ENCODE assay signal across 22 mouse cellular contexts in genomic region chr16:20712889-20713288, GRCm38 (mm10). TPM values are rescaled to one million over a fixed set of nuclear protein-coding genes. Genes with fewer than 3 reads are reported as not detected.
A peak's percentile ranks its signal among the peaks of the same experiment; 100 is the strongest.
DNase-seq lines count a peak whose midpoint lies in the region; ATAC-seq lines count a peak whose summit lies in the region.
"Had no signal": no experiment of that assay in that cellular context is flagged by ENCODE, and none has a peak within 500 bp of the region (broad histone marks: within the 10 kb centered on the region; RNA-seq: fewer than 3 reads in every experiment).

No protein-coding gene starts in this region.

- H3K36me3 ChIP-seq in neural tube, embryonic 12.5 days, result peaks cover 41% of the 10 kb centered on the region
- H3K36me3 ChIP-seq in liver, embryonic 12.5 days, result peaks cover 58% of the 10 kb centered on the region
- peaks cover 55% of the 10 kb centered on the region for H3K36me3 ChIP-seq in hindbrain, embryonic 13.5 days

- no peak overlapping the region for H3K4me3 ChIP-seq in neural tube, embryonic 12.5 days
- peak overlapping the region; percentile 74 for H3K4me3 ChIP-seq in liver, embryonic 12.5 days
- no peak overlapping the region for H3K4me3 ChIP-seq in hindbrain, embryonic 13.5 days
- H3K4me3 ChIP-seq: heart, embryonic 10.5 days; hindbrain, embryonic 15.5 days; midbrain, embryonic 15.5 days; myocyte had no signal

- 92% methylated on average over 7 of the region's 7 CpGs for WGBS in neural tube, embryonic 12.5 days
- WGBS in liver, embryonic 12.5 days (ENCODE audit: insufficient replicate concordance), result 28% methylated on average over 7 of the region's 7 CpGs
- WGBS in hindbrain, embryonic 13.5 days, result 96% methylated on average over 7 of the region's 7 CpGs

- 0 out of 2 replicates have a peak overlapping the region, but pooled peaks have one; percentile 76 for H3K9ac ChIP-seq in neural tube, embryonic 12.5 days
- peak overlapping the region; percentile 84 for H3K9ac ChIP-seq in liver, embryonic 12.5 days
- H3K9ac ChIP-seq in hindbrain, embryonic 13.5 days, result no peak overlapping the region
- H3K9ac ChIP-seq: hindbrain, embryonic 15.5 days; midbrain, embryonic 15.5 days had no signal

- no peak for ATAC-seq in neural tube, embryonic 12.5 days (ENCODE audit: low FRiP score, low read depth)
- peak; percentile 46 for ATAC-seq in liver, embryonic 12.5 days
- no peak for ATAC-seq in hindbrain, embryonic 13.5 days (ENCODE audit: low FRiP score)
- ATAC-seq: forebrain, embryonic 14.5 days; midbrain, embryonic 15.5 days had no signal

- H3K27me3 ChIP-seq in neural tube, embryonic 12.5 days (replicated peaks), result no peaks in the 10 kb centered on the region
- no peaks in the 10 kb centered on the region for H3K27me3 ChIP-seq in liver, embryonic 12.5 days (replicated peaks)
- H3K27me3 ChIP-seq in hindbrain, embryonic 13.5 days, result no peaks in the 10 kb centered on the region
- H3K27me3 ChIP-seq: hindbrain, embryonic 15.5 days; midbrain, embryonic 15.5 days had no signal

- peak; percentile 33 for DNase-seq in cerebellum, adult 11-12 months
- DNase-seq in cerebellum, adult 8-10 months, result no peak
- DNase-seq in neural tube, embryonic 10.5 days (ENCODE audit: extremely low spot score, low spot score), result no peak
- DNase-seq in left cerebral cortex, adult 9 months (ENCODE audit: low spot score in 2 of 2), result no peak
- no peak for DNase-seq in thymus, adult 18-20 months
- DNase-seq: adrenal gland, postnatal 25 days; gastrocnemius, postnatal 25 days; heart, postnatal 14 days; kidney, adult 11 months; lung, adult 18-20 months; lung, postnatal 14 days; right cerebral cortex, postnatal 25 days; thymus, postnatal 4 days had no signal

- no peaks in the 10 kb centered on the region for H3K9me3 ChIP-seq in neural tube, embryonic 12.5 days
- no peaks in the 10 kb centered on the region for H3K9me3 ChIP-seq in liver, embryonic 12.5 days (replicated peaks)
- H3K9me3 ChIP-seq in hindbrain, embryonic 13.5 days, result no peaks in the 10 kb centered on the region
- H3K9me3 ChIP-seq: embryonic facial prominence, embryonic 10.5 days; heart, embryonic 10.5 days; hindbrain, embryonic 15.5 days; midbrain, embryonic 15.5 days had no signal

- H3K4me2 ChIP-seq in neural tube, embryonic 12.5 days (replicated peaks), result peak overlapping the region; percentile 86; the same call in 1 of the 2 replicates
- H3K4me2 ChIP-seq in liver, embryonic 12.5 days, result peak overlapping the region; percentile 97
- no peak overlapping the region for H3K4me2 ChIP-seq in hindbrain, embryonic 13.5 days

- no peak overlapping the region for H3K27ac ChIP-seq in neural tube, embryonic 12.5 days
- peak overlapping the region; percentile 91 for H3K27ac ChIP-seq in liver, embryonic 12.5 days
- no peak overlapping the region for H3K27ac ChIP-seq in hindbrain, embryonic 13.5 days
- H3K27ac ChIP-seq: embryonic facial prominence, embryonic 10.5 days; hindbrain, embryonic 15.5 days; midbrain, embryonic 15.5 days had no signal

- peaks cover 23% of the 10 kb centered on the region for H3K4me1 ChIP-seq in neural tube, embryonic 12.5 days
- H3K4me1 ChIP-seq in liver, embryonic 12.5 days, result peaks cover 90% of the 10 kb centered on the region
- H3K4me1 ChIP-seq in hindbrain, embryonic 13.5 days (replicated peaks), result peaks cover 34% of the 10 kb centered on the region

RNA-seq across cellular contexts. Expression of gene Polr2h, which starts 4.6 kb away (rescaled TPM):
- polyA plus RNA-seq in neural tube, embryonic 12.5 days (2016; fragmentation: Nextera tagmentation; extraction: Ambion mirVana), result 85.4 and 85.5 TPM in 2 replicates
- polyA plus RNA-seq in liver, embryonic 12.5 days (2016; fragmentation: Nextera tagmentation; extraction: Ambion mirVana), result 66.1 and 68.4 TPM in 2 replicates
- 83.5 and 93.7 TPM in 2 replicates for polyA plus RNA-seq in hindbrain, embryonic 13.5 days (2015; fragmentation: Nextera tagmentation; extraction: Ambion mirVana)

RNA-seq across cellular contexts. Expression of gene Clcn2, which starts 4.7 kb away (rescaled TPM):
- polyA plus RNA-seq in neural tube, embryonic 12.5 days (2016; fragmentation: Nextera tagmentation; extraction: Ambion mirVana), result 40.8 and 43.3 TPM in 2 replicates
- polyA plus RNA-seq in liver, embryonic 12.5 days (2016; fragmentation: Nextera tagmentation; extraction: Ambion mirVana), result 14.0 and 14.5 TPM in 2 replicates
- polyA plus RNA-seq in hindbrain, embryonic 13.5 days (2015; fragmentation: Nextera tagmentation; extraction: Ambion mirVana), result 30.2 and 31.1 TPM in 2 replicates

RNA-seq across cellular contexts. Expression of gene Fam131a, which starts 19.8 kb away (rescaled TPM):
- polyA plus RNA-seq in neural tube, embryonic 12.5 days (2016; fragmentation: Nextera tagmentation; extraction: Ambion mirVana), result 20.8 and 24.3 TPM in 2 replicates
- 2.1 and 2.6 TPM in 2 replicates for polyA plus RNA-seq in liver, embryonic 12.5 days (2016; fragmentation: Nextera tagmentation; extraction: Ambion mirVana)
- polyA plus RNA-seq in hindbrain, embryonic 13.5 days (2015; fragmentation: Nextera tagmentation; extraction: Ambion mirVana), result 32.7 and 35.1 TPM in 2 replicates

RNA-seq across cellular contexts. Expression of gene Chrd, which starts 20.0 kb away (rescaled TPM):
- polyA plus RNA-seq in neural tube, embryonic 12.5 days (2016; fragmentation: Nextera tagmentation; extraction: Ambion mirVana), result 7.0 and 8.0 TPM in 2 replicates
- polyA plus RNA-seq in liver, embryonic 12.5 days (2016; fragmentation: Nextera tagmentation; extraction: Ambion mirVana), result 0.54 and 0.96 TPM in 2 replicates
- 5.7 and 6.4 TPM in 2 replicates for polyA plus RNA-seq in hindbrain, embryonic 13.5 days (2015; fragmentation: Nextera tagmentation; extraction: Ambion mirVana)

RNA-seq across cellular contexts. Expression of gene Thpo, which starts 21.4 kb away (rescaled TPM):
- 1.2 and 1.3 TPM in 2 replicates for polyA plus RNA-seq in neural tube, embryonic 12.5 days (2016; fragmentation: Nextera tagmentation; extraction: Ambion mirVana)
- polyA plus RNA-seq in liver, embryonic 12.5 days (2016; fragmentation: Nextera tagmentation; extraction: Ambion mirVana), result 2.7 and 2.8 TPM in 2 replicates
- 0.88 and 1.1 TPM in 2 replicates for polyA plus RNA-seq in hindbrain, embryonic 13.5 days (2015; fragmentation: Nextera tagmentation; extraction: Ambion mirVana)
